Mouse (Mus musculus) liver, embryonic 18 days (tissue): ENCODE measurements around the gene Asxl2. TPM values are rescaled to one million over a fixed set of nuclear protein-coding genes. Genes with fewer than 3 reads are reported as not detected.

Source experiments
- polyA plus RNA-seq: library from polyadenylated mRNA; depleted of rRNA; stranded (reverse); fragments of >200 nt; gene quantifications from 2 replicates; pipeline ENCODE4 v1.2.3, GENCODE M21; 2012; rRNA removed

Gene Asxl2
- 4.9 and 5.0 TPM in 2 replicates for polyA plus RNA-seq

GRCm38 (mm10) chr12:3426530-3427034 lies at the start of gene Asxl2:
Gene Asxl2 (plus strand): TSS chr12:3426857.

Other genes with a start within 250 kb of the Asxl2 start
- 23.7 and 26.7 TPM in 2 replicates for gene Rab10, start 116.9 kb upstream of the Asxl2 start, polyA plus RNA-seq
- 0.81 and 1.00 TPM in 2 replicates for gene Kif3c, start 61.7 kb upstream of the Asxl2 start, polyA plus RNA-seq
- 16.9 and 20.3 TPM in 2 replicates for gene Dtnb, start 145.5 kb downstream of the Asxl2 start, polyA plus RNA-seq